Mouse (Mus musculus): Measurements from ENCODE around the gene Uchl1.

The Uchl1 gene

DNA sequence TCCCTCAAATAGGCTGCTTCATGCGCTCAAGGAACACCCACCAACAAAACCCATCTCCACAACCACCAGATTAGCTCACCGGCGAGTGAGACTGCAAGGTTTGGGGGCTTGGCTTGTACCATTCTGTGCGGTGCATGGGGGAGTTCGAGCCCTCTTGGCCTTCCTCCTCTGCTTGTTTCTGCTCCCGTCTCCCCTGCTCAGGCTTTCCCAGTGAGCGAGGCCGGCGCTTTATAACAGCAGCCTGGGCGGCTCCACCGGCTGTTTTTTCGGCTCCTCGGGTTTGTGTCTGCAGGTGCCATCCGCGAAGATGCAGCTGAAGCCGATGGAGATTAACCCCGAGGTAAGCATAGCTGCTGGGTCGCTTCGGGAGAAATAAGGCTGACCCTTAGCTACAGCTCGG is at the start of gene Uchl1:
Uchl1 (plus strand) TSS at position 109 of the 400 bp plus-strand sequence.
- in situ Hi-C loops (cut with MboI, MseI) = loop anchor here (25.0 kb wide), 1 partner anchor 561 kb away; no protein-coding TSS in a partner anchor

DNA sequence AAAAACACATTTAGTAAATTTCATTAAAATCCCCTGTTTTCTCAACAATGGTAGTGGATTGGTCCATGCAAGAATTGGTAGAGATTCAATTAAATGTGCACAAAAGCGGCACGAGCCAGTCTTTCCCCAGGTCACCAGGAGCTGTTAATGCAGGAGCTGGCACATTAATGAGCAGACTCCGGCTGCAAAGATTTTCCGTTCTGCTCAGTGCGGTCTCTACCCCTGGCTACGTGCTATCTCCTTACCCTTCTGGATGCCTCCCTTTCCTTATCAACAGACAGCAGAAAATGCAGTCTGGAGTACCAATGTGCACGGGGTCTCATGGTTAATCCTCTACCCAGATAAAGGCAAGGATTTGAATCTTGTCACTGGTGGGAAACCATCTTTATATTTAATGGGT is 48.1 kb upstream of the Uchl1 start:
- in situ Hi-C loops (cut with MboI, MseI) = loop anchor here (25.0 kb wide), 1 partner anchor 1609 kb away; no protein-coding TSS in a partner anchor

DNA sequence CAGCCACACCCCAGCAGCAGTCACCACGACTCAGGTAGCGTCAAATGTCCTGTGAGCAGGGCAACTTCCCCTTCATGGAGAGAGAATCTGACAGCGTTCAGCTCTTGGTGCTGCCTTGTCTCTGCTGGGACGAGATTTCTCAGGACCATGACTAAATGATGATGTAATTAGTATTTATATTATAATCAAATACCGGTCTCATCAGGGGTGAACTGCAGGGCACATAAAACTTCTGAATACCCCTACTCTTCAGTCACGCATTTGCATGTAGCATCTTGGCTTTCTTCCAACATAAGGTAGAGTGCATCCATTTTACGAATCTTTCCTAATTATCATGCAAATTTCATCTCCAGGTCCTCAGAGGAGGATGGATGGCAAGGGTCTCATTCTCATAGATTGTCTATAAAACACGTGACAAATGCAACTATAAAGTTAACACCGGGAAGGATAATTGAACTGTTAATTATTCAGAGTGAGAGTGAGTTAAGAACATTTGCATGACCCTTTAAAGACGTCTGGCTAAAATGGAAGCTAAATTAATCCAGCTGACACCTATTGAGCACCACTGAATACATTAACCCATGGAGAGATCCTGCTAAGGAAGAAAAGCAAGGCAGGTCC is 40.3 kb upstream of the Uchl1 start:
- in situ Hi-C loops (cut with MboI, MseI) = loop anchor here (25.0 kb wide), 1 partner anchor 1602 kb away; no protein-coding TSS in a partner anchor

DNA sequence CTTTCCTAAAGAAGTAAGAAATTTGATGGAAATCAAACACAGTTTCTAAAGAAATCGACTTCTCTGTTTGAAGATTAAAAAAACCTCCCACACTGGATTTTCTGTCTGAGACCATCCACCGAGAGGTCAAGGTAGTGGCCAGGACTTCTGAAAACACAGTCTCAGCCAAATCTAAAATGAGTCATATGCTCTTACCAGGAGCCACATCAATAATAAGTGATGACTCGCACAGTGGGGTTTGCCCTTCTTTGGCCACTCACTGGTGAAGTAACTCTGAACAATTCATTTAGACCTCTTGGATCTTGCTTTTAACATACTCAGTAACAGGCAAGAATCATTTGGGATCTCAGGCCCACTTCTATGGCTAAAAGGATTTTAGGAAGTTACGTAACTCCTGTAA is 33.7 kb upstream of the Uchl1 start:
- in situ Hi-C loops (cut with MboI, MseI) = loop anchor here (25.0 kb wide), 1 partner anchor 1595 kb away; no protein-coding TSS in a partner anchor

DNA sequence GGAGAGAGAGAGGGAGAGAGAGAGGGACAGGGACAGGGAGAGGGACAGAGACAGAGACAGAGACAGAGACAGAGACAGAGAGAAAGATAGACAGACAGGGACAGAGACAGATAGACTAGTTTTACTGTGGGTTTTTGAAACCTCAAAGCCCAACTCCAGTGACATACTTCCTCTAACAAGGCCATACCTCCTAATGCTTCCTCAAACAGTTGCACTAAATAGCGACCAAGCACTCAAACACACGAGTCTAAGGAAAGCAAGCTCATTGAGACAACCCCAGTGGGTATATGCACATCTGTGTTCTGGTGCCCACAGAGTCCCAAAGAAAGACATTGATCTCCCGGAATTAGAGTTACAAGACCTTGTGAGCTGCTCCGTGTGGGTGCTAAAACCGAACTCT is 32.6 kb upstream of the Uchl1 start:
- in situ Hi-C loops (cut with MboI, MseI) = loop anchor here (25.0 kb wide), 1 partner anchor 1594 kb away; no protein-coding TSS in a partner anchor

DNA sequence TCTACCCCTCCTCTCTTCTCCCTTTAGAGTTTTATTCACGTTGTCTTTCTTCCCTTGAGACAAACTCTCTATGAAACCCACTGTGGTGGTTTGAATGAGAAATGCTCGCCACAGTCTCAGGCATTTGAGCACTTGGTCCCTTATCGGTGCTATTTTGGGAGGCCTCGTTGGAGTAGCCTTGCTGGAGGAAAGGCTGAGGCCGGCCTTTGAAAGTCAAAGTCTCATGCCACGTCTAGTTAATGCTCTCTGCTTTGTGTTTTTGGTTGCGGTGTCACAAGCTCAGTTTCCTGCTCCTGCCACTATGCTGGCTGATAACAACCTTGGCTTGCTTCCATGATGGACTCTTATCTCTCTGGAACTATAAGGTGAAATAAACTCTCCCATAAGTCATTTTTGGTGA is 28.4 kb upstream of the Uchl1 start:
- in situ Hi-C loops (cut with MboI, MseI) = loop anchor here (25.0 kb wide), 1 partner anchor 1590 kb away; no protein-coding TSS in a partner anchor

DNA sequence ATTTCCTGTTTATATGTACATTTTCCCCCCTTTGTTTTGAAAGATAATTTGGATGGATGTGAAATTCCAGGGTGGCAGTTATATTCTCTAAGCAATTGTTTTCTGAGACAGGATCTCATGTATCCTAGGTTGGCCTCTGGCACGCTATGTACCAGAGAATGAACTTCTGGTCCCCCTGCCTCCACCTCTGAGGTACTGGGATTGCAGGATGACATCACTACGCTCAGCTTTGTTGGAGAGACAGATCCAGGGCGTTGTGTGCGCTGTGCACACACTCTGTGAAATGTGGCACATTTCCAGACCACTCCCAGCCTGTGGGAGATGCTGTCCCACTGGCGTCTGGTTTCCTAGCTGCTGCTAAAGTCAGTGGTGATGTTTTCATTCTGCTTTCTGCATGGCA is 21.7 kb upstream of the Uchl1 start:
- in situ Hi-C loops (cut with MboI, MseI) = no loop called here

DNA sequence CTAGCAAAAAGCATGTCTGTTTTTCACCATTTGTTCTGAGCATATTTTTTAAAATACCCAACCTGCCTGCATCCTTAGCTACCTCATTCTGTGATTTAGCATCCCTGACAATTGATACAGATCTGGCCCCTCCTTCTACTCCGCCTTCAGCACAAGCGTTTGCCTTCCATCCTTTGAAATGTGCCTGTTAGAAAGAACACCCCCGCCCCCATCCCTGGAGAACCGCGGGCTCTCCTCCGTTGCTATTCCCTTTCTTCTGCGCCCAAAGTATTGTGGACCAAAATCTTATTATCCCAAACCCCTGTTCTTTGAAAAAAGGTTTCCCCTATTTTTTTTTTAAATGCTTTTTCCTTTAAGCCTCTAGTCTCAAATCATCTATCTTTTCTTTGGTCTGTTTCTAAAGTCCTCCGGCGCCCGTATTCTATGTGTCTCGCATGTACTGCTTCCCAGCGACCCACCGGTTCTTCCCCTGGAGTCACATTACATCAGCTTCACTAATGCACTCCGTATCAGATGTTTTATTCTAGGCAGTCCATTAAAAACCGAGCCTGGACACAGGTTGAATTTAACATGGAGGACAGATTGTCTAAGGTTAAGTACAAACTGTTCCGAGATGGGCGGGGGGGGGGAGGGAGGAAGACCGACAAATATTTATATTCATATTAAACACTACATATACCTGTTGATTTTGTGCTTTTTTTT is 551 bp upstream of the Uchl1 start:
- in situ Hi-C loops (cut with MboI, MseI) = loop anchor here (25.0 kb wide), 1 partner anchor 562 kb away; no protein-coding TSS in a partner anchor

DNA sequence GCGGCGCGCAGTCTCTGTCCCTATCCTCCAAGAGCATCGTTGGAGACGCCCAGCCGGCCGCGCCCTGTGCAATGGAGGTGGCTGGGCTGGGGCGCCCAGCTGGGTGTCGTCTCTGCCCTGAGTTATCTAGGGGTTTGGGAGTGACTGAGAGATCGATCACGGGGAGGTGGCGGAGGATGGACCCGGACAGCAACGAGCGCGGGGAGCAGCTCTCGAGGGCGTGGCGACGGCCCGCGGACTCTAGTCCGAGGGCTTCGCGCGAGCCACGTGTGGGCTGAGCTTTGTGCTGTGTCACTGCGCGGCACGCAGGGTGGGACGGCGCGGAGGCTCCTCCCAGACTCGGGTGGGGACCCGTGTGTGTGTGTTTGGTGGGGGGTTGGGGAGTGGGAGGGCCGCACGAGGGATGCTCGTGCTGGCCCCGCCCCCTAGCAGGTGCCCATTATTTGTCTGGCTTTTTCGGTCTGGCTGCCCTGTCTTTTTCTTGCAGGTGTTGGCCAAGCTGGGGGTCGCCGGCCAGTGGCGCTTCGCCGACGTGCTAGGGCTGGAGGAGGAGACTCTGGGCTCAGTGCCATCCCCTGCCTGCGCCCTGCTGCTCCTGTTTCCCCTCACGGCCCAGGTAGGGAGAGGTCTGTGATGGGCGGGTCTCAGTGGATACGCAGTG is 696 bp downstream of the Uchl1 start:
- in situ Hi-C loops (cut with MboI, MseI) = loop anchor here (25.0 kb wide), 1 partner anchor 561 kb away; no protein-coding TSS in a partner anchor

DNA sequence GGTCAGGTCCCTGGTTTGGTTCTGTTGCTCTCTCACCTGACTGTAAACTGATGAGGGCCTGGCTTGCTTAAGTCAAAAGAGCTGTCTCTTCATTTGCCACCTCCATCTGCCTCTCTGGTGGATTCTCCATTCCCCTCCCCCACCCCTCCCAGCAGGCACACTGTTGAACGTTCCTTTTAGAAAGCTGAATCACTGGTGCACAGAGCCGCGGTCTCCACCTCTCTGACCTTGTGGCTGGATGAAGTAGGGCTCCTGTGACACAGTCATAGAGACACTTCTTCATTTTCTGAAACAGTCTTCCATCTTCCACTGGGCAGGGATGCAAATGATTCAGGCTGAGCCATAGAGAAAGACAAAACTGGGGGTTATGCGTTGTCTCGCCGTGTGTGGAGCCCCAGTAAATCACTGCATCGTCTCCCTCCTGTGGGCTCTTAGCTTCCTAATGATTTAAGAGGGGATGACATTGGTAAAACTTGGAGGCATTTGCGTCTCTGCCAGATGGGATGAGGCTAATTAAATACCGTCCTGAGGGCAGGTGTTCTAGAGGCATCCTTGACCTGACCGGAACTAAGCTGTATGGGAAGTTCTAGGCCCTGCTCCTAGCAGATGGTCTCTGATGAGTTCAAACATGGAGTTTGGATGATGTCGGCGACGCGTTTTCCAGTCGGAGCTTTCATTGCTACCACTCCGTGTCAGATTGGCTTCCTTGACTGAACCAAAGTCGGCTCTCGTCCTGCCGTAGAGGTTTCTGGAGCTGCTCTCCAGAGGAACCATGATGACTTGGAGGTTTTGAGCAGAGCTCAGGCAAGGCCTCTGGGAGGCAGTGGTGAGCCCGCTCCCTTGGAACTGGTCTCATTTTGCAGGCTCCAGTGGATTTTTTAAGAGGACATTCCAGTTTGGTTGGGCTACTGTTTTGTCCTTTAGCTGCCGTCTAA is 1.8 kb downstream of the Uchl1 start:
- in situ Hi-C loops (cut with MboI, MseI) = loop anchor here (25.0 kb wide), 1 partner anchor 560 kb away; no protein-coding TSS in a partner anchor

DNA sequence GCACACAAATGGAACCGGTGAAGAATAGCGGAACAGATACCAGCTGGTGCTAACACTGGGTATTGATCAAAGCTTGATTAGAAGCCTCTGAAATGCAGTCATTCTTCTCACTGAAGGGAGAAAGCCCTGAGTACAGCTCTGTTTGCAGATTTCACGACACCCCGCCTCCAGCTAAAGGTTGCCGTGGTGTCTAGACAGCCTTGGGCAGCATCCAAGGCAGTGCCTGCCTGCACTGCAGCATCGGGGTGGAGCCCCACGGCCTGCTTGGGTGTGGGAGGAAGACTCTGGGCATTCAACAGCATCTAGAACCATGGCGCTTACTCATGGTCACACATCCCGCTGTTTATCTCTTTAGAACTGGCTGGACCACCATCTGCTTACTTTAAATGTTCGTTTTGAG is 3.3 kb downstream of the Uchl1 start:
- in situ Hi-C loops (cut with MboI, MseI) = loop anchor here (25.0 kb wide), 1 partner anchor 558 kb away; no protein-coding TSS in a partner anchor

DNA sequence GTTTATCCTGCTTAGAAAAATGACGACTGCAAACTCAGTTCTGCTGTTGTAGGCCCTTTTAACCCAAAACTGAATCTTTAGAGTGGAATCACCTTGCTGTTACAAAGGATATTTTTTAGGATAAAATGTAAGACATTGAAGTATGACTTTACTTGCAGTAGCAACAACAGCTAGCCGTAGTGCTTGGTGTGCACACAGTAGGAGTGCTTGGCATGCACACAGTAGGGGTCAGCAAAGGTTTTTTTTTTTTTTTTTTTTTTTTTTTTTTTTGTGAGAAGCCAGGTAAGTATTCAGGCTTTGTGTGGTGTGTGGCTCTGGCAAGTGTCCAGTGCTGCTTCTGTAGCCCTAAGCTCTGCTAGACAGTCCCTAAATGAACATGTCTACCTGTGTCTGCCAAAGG is 10.0 kb downstream of the Uchl1 start:
- in situ Hi-C loops (cut with MboI, MseI) = loop anchor here (25.0 kb wide), 1 partner anchor 551 kb away; no protein-coding TSS in a partner anchor

DNA sequence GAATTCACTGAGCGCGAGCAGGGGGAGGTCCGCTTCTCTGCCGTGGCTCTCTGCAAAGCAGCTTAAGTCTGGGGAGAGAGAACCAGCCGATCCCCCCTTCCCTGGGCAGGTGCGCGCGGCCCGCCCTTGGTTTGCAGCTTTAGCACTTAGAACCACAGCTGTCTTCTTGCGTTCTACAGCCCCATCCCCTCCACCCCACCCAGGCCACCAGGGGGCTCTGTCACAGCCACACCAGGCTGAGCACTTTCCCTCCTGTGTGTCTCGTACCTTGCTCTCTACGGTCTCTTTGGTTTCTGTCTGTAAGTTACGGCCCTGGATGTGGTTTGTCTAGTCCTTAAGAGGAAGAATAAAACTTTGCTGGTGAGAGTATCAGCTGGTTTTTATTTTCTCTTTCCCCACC is 11.0 kb downstream of the Uchl1 start:
- in situ Hi-C loops (cut with MboI, MseI) = loop anchor here (25.0 kb wide), 1 partner anchor 550 kb away; no protein-coding TSS in a partner anchor

DNA sequence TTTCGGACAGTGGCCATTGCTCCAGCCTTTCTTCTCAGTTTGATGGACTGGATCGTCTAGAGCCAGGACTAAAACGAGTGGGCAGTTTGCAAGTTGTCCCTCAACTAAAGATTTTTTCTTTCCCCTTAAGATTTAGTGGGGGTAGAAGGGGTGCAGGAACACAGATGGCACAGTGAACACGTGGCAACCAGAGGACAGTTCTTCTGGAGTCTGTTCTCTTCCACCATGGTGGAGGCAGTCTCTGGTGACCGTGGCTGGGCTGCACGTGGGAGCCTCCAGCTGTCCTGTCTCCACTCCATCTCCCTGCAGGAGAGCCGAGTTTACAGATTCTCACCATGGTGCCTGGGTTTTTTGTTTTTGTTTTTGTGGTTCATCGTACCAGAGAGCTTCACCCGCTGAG is 11.8 kb downstream of the Uchl1 start:
- in situ Hi-C loops (cut with MboI, MseI) = loop anchor here (25.0 kb wide), 1 partner anchor 550 kb away; no protein-coding TSS in a partner anchor

DNA sequence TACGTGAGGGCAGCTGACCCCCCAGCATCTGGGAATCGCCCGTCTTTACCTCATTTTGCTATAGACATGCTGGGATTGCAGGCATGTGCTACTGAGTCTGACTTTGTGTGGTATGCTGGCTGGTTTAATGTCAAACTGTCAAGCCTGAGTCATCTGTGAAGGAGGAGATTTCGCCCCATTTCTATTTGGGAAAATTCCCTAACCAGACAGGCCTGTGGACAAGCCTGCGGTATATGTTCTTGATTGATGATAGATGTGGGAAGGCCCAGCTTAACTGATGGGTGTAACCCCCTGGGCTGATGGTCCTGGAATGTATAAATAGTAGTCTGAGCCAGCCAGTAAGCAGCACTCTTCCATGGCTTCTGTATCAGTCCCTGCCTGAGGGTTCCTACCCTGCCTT is 12.4 kb downstream of the Uchl1 start:
- in situ Hi-C loops (cut with MboI, MseI) = loop anchor here (25.0 kb wide), 1 partner anchor 549 kb away; no protein-coding TSS in a partner anchor

DNA sequence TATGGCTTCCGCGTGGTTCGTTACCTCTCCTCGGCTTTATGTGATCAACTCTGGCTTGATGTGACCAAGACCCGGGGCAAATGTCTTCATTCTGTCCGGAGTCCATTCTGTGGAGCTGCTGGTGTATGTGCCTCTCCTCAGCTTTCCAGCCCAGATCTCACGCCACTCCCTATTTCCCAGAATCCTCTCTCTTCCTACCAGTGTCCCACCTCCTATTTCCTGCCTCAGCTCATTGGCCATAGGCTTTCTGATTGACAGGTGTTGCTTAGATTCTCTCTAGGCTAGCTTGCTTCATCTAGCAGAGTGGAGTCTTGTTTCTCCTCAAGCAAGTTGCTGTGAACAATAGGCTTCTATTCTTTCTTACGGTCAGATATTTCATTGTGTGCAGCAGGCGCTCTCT is 13.9 kb downstream of the Uchl1 start:
- in situ Hi-C loops (cut with MboI, MseI) = loop anchor here (25.0 kb wide), 1 partner anchor 548 kb away; no protein-coding TSS in a partner anchor

DNA sequence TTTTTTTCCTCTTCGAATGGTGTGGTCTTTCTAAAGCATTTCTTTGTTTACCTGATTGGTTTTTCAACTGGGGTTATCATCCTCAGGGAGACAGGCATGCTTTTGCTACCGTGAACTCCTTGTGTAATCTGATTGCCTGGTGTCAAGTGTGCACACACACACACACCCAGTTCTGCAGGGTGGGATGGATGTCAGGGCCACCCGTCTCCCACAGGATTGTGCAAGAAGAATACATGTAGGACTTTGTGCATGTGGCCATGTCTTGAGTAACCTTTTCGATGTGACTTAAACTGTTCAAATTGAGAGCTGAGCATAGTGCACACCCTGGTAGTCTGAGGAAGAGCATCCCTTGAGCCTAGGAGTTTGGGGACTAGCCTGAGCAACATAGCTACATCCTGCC is 17.3 kb downstream of the Uchl1 start:
- in situ Hi-C loops (cut with MboI, MseI) = loop anchor here (25.0 kb wide), 1 partner anchor 544 kb away; no protein-coding TSS in a partner anchor

DNA sequence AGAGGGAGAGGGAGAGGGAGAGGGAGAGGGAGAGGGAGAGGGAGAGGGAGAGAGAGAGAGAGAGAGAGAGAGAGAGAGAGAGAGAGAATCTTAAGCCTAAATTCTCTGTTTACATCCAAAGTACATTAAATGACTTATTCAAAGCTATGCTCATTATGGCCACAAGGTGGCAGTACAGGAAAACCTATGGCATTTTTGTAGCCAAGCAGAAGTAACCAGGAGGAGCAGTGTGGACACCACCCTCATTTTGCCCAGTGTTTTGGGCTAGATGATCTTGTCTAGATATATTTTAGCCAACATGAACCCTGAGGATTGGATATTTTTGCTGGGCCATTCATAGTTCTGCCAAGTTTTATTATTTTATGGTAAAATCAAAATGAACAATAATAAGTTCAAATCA is 21.2 kb downstream of the Uchl1 start:
- in situ Hi-C loops (cut with MboI, MseI) = loop anchor here (25.0 kb wide), 1 partner anchor 540 kb away; no protein-coding TSS in a partner anchor

DNA sequence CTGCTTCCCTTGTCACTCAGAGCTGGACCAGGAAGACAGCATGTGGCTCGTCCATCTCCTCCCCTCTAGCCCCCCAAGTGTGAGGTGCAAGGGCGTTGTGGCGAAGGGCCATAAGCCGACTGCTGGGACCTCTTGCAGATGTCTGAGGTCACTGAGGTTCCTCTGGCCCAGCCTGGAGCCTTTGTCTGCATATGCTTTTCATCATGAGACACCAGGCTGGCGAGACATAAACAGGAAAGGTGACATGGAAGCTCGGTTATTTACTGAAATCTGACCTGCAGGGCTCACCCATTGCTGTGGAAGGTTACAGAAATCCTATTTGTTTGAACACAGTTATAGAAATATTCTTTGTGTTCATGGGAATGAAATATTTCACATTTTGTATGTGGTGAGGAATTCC is 24.0 kb downstream of the Uchl1 start:
- in situ Hi-C loops (cut with MboI, MseI) = loop anchor here (5.0 to 25.0 kb wide), 2 partner anchors 307 to 537 kb away; no protein-coding TSS in a partner anchor

DNA sequence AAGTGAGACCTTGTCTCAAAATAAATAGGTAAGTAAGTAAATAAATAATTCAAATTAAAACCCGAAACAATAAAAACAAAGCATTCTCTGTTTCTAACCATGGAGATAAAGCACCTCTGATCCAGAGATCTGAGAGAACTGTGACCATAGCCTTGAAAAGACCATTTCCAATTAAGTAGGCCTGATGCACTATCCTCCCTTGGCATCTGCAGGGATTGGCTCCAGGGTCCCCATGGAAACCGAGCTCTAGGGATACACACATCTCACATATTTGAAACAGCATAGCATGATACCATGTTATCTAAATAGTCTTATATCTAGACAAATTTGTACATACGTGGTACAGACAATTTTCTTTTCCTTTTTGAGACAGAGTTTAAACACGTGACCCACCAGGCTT is 26.1 kb downstream of the Uchl1 start:
- in situ Hi-C loops (cut with MboI, MseI) = loop anchor here (5.0 kb wide), 1 partner anchor 305 kb away; no protein-coding TSS in a partner anchor

All from T-helper 2 cell (primary cell).